Mouse (Mus musculus) ES-Bruce4 (cell line): ENCODE measurements around the gene Setd3.

Experiments used
- CTCF ChIP-seq: IDR thresholded peaks from one replicate; pipeline ENCODE4 v1.8.1; 2011; ENCODE audit warnings: low read depth, low read length
- EP300 ChIP-seq: IDR thresholded peaks from 2 replicates; pipeline ENCODE4 v1.6.1; 2011; ENCODE audit warnings: low read depth, low read length; ENCODE audit not compliant: insufficient read depth
- POLR2A ChIP-seq: IDR thresholded peaks from one replicate; pipeline ENCODE4 v1.8.1; 2011; ENCODE audit warnings: low read length; ENCODE audit not compliant: insufficient read depth

GRCm38 (mm10) chr12:108110674-108111073 is 68.4 kb downstream of the Setd3 start:
- TF ChIP-seq POLR2A, result no peak
- TF ChIP-seq CTCF, result no peak
- no peak for TF ChIP-seq EP300
